Mouse (Mus musculus): ENCODE measurements around the gene Trak1.

DNA sequence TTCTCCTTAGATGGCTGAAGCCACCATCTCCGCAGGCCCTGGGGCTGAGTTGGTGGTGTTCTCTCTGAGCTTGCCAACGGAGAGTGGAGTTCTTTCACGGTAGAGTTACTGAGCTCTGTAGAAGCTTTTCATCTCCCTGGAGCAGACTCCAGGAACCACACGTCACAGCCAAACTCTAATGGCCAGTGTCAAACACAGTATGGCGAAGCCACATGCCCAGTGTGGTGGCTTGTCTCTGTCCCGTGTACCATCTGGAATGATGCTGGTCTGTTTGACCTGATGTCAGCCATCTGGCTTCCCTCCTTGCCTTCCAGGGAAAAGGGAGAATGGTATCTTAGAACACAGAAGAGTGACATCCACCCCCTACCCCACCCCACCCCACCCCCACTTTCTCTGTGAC, 172.4 kb downstream of the Trak1 start:
- TF ChIP-seq CTCF (IDR thresholded peaks at IDR 0.05; ENCODE audit: extremely low read depth, insufficient read depth, insufficient read length, insufficient replicate concordance) (no peak), POLR2A (IDR thresholded peaks at IDR 0.05; ENCODE audit: low read depth, low read length) (no peak)
